Mouse (Mus musculus): ENCODE data around the gene Ptpru. TPM values are rescaled to one million over a fixed set of nuclear protein-coding genes. Genes with fewer than 3 reads are reported as not detected.

Gene Ptpru
- total RNA-seq, 2 experiments from 2014 or later: 2.8 to 7.4 TPM

DNA sequence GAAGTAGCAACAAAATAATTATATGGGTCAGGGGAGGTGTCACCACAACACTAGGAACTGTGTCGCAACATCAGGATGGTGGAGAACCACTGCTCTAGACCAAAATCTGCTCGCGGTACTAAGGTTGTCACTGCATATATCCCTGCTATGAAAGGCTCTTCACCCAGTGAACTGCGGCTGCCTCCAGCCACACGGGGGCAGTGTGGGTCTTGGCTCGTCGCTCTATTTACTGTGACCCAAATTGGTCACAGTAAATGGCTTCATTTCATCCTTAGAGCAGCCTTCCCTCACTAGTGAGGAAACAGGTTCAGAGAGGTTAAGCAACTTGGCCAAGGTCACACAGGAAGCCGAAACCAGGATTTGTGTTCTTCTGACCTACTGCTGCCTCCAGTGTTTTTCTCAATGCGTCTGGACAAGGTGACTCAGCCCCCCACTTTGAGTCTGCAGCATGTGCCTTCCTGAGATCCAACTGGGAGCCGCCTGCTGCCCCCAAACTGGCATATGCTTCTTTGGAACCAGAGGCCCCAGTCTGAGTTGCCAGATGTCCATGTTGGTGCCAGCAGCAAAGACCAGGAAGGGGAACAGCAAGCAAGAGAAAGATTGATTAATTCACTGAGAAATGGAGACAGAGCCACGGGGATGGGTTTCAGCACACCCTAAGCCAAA is 114.5 kb downstream of the Ptpru start:
- intact Hi-C loops (cut with DNase I): loop anchor here (2.0 kb wide), 1 partner anchor 115 kb away; the partner anchor contains the start of gene Ptpru
- no peak for DNase-seq (ENCODE audit: low spot score)

DNA sequence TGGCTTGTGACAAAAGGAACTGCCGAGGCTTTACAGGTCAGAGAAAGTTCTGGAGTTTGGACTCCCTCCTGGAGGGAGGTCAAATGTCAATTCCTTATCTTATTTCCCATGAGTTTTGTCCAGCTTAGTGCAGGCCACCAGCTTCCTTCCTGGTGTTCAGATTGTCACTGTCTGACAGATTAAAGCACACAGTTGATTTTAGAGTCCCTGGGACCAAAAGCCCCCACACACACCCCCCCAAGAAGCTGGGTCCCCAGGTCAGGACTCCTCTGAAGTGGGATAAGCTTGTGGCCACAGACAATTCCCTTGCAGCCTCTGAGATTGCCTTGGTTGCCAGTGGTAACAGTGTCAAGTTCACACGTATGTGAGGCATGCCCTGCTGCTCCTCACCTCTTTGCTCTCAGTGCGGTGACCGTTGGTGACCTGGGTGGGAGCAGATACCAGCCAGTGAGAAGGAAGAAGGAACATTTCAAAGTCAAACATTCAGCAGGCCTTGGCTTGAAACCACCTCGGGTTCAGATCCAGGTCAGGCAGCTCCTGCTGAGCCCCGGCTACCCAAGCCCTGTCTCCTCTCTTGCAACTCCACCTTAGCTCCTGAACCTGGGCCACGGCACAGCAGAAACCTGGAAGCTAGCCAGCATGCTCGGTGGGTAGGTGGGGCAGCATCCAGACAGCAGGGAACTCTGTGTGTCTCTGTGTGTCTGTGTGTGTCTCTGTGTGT is 115.8 kb downstream of the Ptpru start:
- peak; percentile 15 for DNase-seq (ENCODE audit: low spot score)
- intact Hi-C loops (cut with DNase I): loop anchor here (2.0 kb wide), 1 partner anchor 117 kb away; the partner anchor contains the start of gene Ptpru

DNA sequence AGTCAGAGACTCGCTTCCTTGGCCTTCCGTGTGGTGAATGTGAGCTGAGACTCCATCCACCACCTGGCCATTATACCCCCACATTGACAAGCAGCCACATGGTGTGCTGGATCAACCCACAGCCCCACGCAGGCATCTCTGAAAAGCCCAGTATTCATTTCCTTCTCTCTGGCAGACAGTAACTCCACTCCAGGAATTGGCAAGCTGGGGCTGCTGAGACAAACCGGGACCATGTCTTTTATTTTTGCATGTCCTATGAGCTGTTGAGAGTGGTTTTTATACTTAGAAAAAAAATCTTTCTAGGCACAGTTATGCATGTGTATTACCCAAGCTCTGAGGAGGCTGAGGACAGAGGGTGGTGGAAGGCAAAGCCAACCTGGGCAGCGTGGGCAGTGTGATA is 118.9 kb downstream of the Ptpru start:
- intact Hi-C loops (cut with DNase I): no loop called here
- no peak for DNase-seq (ENCODE audit: low spot score)

Other genes starting within 250 kb of the Ptpru start
- 10 to 100 TPM; 25.5 to 26.5 TPM for gene Mecr, start 5.2 kb upstream of the Ptpru start, total RNA-seq (2021)
- gene Srsf4, start 35.3 kb upstream of the Ptpru start, total RNA-seq (2021): 10 to 100 TPM; 32.8 to 38.4 TPM
- gene Tmem200b, start 83.5 kb upstream of the Ptpru start, total RNA-seq (2021): 1 to 10 TPM; 5.9 to 9.6 TPM
- under 1 TPM in 1 of 2 experiments, not detected in 1; 0.17 TPM for gene Gm10300, start 236.4 kb upstream of the Ptpru start, total RNA-seq (2021)
- gene Epb41, start 237.0 kb upstream of the Ptpru start, total RNA-seq (2021): 100 to 1,000 TPM; 144 to 184 TPM

All from heart, postnatal 25 days (tissue).